Mouse (Mus musculus): ENCODE measurements around the gene Nav2. TPM values are rescaled to one million over a fixed set of nuclear protein-coding genes. Genes with fewer than 3 reads are reported as not detected.
A peak's percentile ranks its signal among the peaks of the same experiment; 100 is the strongest.

The Nav2 gene
- polyA plus RNA-seq, 1 experiment from 2014 or later = 19.7 TPM

- WGBS = 38% methylated on average over 6 of the region's 6 CpGs
- peak; percentile 61 for ATAC-seq (ENCODE audit: insufficient read depth)
- H3K9ac ChIP-seq = no peak overlapping the region
Observed at GRCm38 (mm10) chr7:49045499-49046346, 137.2 kb downstream of the Nav2 start.

DNA sequence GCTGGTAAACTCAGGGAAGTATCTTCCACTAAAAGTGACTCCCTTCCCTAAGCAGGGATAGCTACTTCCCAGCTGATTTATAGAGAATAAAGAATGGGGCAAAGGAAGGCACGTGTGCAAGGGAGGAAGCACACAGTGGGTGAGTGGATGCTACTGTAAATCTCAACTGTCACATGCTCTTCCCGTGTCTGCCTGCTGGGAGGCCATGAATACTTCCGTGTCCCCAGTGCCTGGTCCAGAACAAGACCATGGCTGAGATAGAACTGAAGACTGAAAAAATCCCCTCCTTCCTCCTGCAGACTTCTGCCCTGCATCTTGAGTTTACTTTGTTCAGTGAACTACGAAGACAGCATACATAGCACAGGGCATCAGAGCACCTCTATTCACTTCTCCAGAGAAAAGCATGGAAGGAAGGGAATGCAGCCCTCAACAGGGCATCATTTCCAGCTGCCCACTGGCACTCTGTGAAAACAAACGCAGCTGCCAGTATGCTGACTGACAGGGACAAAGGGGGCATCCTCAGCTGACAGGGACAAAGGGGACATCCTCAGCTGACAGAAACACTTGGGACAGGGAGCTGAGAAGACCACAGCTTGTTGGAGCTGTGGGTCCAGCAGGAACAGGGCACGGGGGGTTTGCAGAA is 138.0 kb downstream of the Nav2 start:
- H3K9ac ChIP-seq = no peak overlapping the region
- TF ChIP-seq CTCF (IDR thresholded peaks at IDR 0.05; ENCODE audit: low read depth) = no peak
- H3K27me3 ChIP-seq (ENCODE audit: insufficient read depth, low read length) = no peaks in the 10 kb centered on the region
- DNase-seq (no peak), ATAC-seq (ENCODE audit: insufficient read depth) (peak; percentile 21; the same call in 1 of the 2 replicates)
- no peak overlapping the region for H3K27ac ChIP-seq (ENCODE audit: low read depth)
- no peak overlapping the region for H3K4me2 ChIP-seq
- no peaks in the 10 kb centered on the region for H3K36me3 ChIP-seq (ENCODE audit: insufficient read depth)
- no peak overlapping the region for H3K4me3 ChIP-seq (ENCODE audit: low read depth, low read length)
- H3K4me1 ChIP-seq (ENCODE audit: insufficient read depth) = peaks cover 9% of the 10 kb centered on the region; the same call in 1 of the 2 replicates
- 40% methylated on average over 6 of the region's 6 CpGs for WGBS
- no peaks in the 10 kb centered on the region for H3K9me3 ChIP-seq (ENCODE audit: low read depth, low read length)

More at GRCm38 (mm10) chr7:49045499-49046346, 137.2 kb downstream of the Nav2 start:
- H3K9me3 ChIP-seq (ENCODE audit: low read depth, low read length) = no peaks in the 10 kb centered on the region
- H3K27ac ChIP-seq (ENCODE audit: low read depth) = no peak overlapping the region
- H3K4me2 ChIP-seq = no peak overlapping the region
- DNase-seq = peak; percentile 69
- H3K4me3 ChIP-seq (ENCODE audit: low read depth, low read length) = no peak overlapping the region
- no peaks in the 10 kb centered on the region for H3K36me3 ChIP-seq (ENCODE audit: insufficient read depth)
- H3K27me3 ChIP-seq (ENCODE audit: insufficient read depth, low read length) = no peaks in the 10 kb centered on the region
- TF ChIP-seq CTCF (IDR thresholded peaks at IDR 0.05; ENCODE audit: low read depth) = no peak
- peaks cover 9% of the 10 kb centered on the region; the same call in 1 of the 2 replicates for H3K4me1 ChIP-seq (ENCODE audit: insufficient read depth)

GRCm38 (mm10) chr7:49047336-49047735 is 138.8 kb downstream of the Nav2 start:
- Histone ChIP-seq H3K9me3 (ENCODE audit: low read depth, low read length) (no peaks in the 10 kb centered on the region), H3K4me2 (no peak overlapping the region), H3K4me3 (ENCODE audit: low read depth, low read length) (no peak overlapping the region), H3K27ac (ENCODE audit: low read depth) (no peak overlapping the region), H3K27me3 (ENCODE audit: insufficient read depth, low read length) (no peaks in the 10 kb centered on the region), H3K36me3 (ENCODE audit: insufficient read depth) (no peaks in the 10 kb centered on the region), H3K4me1 (ENCODE audit: insufficient read depth) (peaks cover 9% of the 10 kb centered on the region; the same call in 1 of the 2 replicates), H3K9ac (no peak overlapping the region)
- ATAC-seq (ENCODE audit: insufficient read depth) = no peak
- DNase-seq = peak; percentile 14
- 43% methylated on average over 8 of the region's 8 CpGs for WGBS
- TF ChIP-seq CTCF (IDR thresholded peaks at IDR 0.05; ENCODE audit: low read depth) = no peak

GRCm38 (mm10) chr7:49052871-49053618 is 144.5 kb downstream of the Nav2 start:
- Histone ChIP-seq H3K36me3 (ENCODE audit: insufficient read depth) (no peaks in the 10 kb centered on the region), H3K4me3 (ENCODE audit: low read depth, low read length) (no peak overlapping the region), H3K4me2 (no peak overlapping the region), H3K9me3 (ENCODE audit: low read depth, low read length) (no peaks in the 10 kb centered on the region), H3K27ac (ENCODE audit: low read depth) (no peak overlapping the region), H3K9ac (no peak overlapping the region), H3K27me3 (ENCODE audit: insufficient read depth, low read length) (no peaks in the 10 kb centered on the region), H3K4me1 (ENCODE audit: insufficient read depth) (no peaks in the 10 kb centered on the region)
- DNase-seq (no peak), ATAC-seq (ENCODE audit: insufficient read depth) (no peak)
- WGBS = 84% methylated on average over 9 of the region's 9 CpGs
- TF ChIP-seq CTCF (IDR thresholded peaks at IDR 0.05; ENCODE audit: low read depth) = no peak

DNA sequence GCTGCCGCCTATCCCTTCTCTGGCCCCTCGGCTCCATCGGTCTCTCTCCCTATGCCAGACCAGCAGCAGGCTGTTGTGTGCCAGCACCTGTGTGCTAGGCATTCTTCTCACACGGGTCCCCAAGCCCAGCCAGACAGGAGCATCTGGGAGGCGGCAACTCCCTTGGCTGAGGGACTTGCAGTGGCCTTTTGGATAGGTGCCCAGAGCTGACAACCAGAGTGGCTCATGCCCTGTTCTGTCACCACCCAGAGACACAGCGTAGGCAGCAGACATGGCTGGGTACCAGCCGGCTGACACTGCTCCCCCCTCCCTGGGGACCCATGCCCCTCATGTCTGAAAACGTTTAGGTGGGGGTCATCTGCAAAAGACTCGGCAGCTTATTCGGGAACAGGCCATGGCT is 146.8 kb downstream of the Nav2 start:
- H3K9me3 ChIP-seq (ENCODE audit: low read depth, low read length) = no peaks in the 10 kb centered on the region
- no peak overlapping the region for H3K9ac ChIP-seq
- H3K4me2 ChIP-seq = no peak overlapping the region
- H3K27me3 ChIP-seq (ENCODE audit: insufficient read depth, low read length) = no peaks in the 10 kb centered on the region
- no peaks in the 10 kb centered on the region for H3K36me3 ChIP-seq (ENCODE audit: insufficient read depth)
- no peaks in the 10 kb centered on the region for H3K4me1 ChIP-seq (ENCODE audit: insufficient read depth)
- ATAC-seq (ENCODE audit: insufficient read depth) (no peak), DNase-seq (no peak)
- H3K27ac ChIP-seq (ENCODE audit: low read depth) = no peak overlapping the region
- WGBS = 77% methylated on average over 10 of the region's 10 CpGs
- no peak for TF ChIP-seq CTCF (IDR thresholded peaks at IDR 0.05; ENCODE audit: low read depth)
- H3K4me3 ChIP-seq (ENCODE audit: low read depth, low read length) = no peak overlapping the region

DNA sequence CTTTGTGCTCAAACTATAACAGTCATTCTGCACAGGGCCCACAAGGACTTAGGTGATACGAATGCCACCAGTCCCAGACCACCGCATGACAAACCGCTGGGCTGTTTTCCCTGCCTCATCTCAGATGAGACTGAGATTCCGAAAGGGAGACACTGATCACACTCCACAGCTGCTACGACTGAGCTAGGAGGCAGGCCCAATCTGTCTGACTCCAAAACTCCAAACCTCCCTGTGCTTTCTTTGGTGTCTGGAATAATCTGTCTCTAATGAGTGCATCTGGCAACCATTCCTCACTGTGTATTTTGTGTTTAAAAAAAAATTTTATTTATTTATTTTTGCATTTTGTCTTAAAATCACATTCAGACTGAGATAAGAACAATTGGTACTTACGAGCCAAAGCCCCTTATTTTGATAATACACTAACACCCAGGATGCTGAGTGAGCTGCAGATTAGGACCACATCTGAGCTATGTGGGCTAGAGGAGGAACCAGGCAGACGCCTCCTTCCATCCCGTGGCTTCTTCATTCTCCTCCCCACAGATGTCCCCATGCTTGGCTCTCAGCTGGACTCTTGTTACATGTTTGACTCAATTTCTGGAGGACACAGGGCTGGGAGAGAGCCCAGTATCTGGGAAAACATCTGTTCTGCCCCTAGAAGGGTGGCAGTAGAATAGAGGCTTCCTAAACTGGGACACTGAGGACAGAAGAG is 149.9 kb downstream of the Nav2 start:
- DNase-seq (peak; percentile 30), ATAC-seq (ENCODE audit: insufficient read depth) (no peak; the same call in 1 of the 2 replicates)
- Histone ChIP-seq H3K9me3 (ENCODE audit: low read depth, low read length) (no peaks in the 10 kb centered on the region), H3K4me2 (no peak overlapping the region), H3K4me1 (ENCODE audit: insufficient read depth) (no peaks in the 10 kb centered on the region), H3K9ac (no peak overlapping the region), H3K27me3 (ENCODE audit: insufficient read depth, low read length) (no peaks in the 10 kb centered on the region), H3K4me3 (ENCODE audit: low read depth, low read length) (no peak overlapping the region), H3K36me3 (ENCODE audit: insufficient read depth) (no peaks in the 10 kb centered on the region), H3K27ac (ENCODE audit: low read depth) (no peak overlapping the region)
- 63% methylated on average over 8 of the region's 8 CpGs for WGBS
- no peak for TF ChIP-seq CTCF (IDR thresholded peaks at IDR 0.05; ENCODE audit: low read depth)
